Mouse (Mus musculus) forebrain, embryonic 12.5 days (tissue): ENCODE measurements at regions not wholly inside any gene's neighbourhood (a gene's known extent, or its start where the extent isn't known, plus 50 kb on each side); places are given as distances from the start of the nearest gene placed in this dataset.
"Not testable (repeated sequence)": the region's sequence is repeated elsewhere in the genome, so short reads cannot be mapped to it uniquely, and the experiment has no call there.

Experiments
- ATAC-seq: fragments of 200-750 bp; cut with Nextera tagmentation; 2 replicates; pipeline ENCODE4 v1.8.0; 2017; ENCODE audit warnings: moderate TSS enrichment; ENCODE audit not compliant: low FRiP score
- H3K27ac ChIP-seq: fragments of 300-500 bp; sonication (generic); 2 replicates; pipeline ENCODE4 v1.5.1; 2016; ENCODE audit warnings: mild to moderate bottlenecking
- H3K27me3 ChIP-seq: fragments of 300-500 bp; sonication (generic); 2 replicates; pipeline ENCODE4 v1.6.1; 2016; ENCODE audit warnings: mild to moderate bottlenecking
- H3K36me3 ChIP-seq: fragments of 300-500 bp; sonication (generic); replicated peaks from 2 replicates; pipeline ENCODE4 v1.6.1; 2016; ENCODE audit warnings: mild to moderate bottlenecking
- H3K4me1 ChIP-seq: fragments of 300-500 bp; sonication (generic); 2 replicates; pipeline ENCODE4 v1.6.1; 2016
- H3K4me2 ChIP-seq: fragments of 300-500 bp; sonication (generic); 2 replicates; pipeline ENCODE4 v1.6.1; 2016; ENCODE audit warnings: mild to moderate bottlenecking, moderate library complexity
- H3K4me3 ChIP-seq: fragments of 300-500 bp; sonication (generic); replicated peaks from 2 replicates; pipeline ENCODE4 v1.5.1; 2016; ENCODE audit warnings: mild to moderate bottlenecking
- H3K9ac ChIP-seq: fragments of 300-500 bp; sonication (generic); 2 replicates; pipeline ENCODE4 v1.6.1; 2016; ENCODE audit warnings: mild to moderate bottlenecking
- H3K9me3 ChIP-seq: fragments of 300-500 bp; sonication (generic); 2 replicates; pipeline ENCODE4 v1.6.1; 2016
- WGBS: fragments of 180-500 bp; shearing (Covaris S2); methylation state at CpG from one replicate; pipeline ENCODE4 v1.1.7; 2016; 5-methylcytosine and 5-hydroxymethylcytosine counted together

GRCm38 (mm10) chr12:14286676-14287075 lies 134.8 kb upstream of the Fam84a start:
- 87% methylated on average over 1 of the region's 1 CpGs for WGBS

DNA sequence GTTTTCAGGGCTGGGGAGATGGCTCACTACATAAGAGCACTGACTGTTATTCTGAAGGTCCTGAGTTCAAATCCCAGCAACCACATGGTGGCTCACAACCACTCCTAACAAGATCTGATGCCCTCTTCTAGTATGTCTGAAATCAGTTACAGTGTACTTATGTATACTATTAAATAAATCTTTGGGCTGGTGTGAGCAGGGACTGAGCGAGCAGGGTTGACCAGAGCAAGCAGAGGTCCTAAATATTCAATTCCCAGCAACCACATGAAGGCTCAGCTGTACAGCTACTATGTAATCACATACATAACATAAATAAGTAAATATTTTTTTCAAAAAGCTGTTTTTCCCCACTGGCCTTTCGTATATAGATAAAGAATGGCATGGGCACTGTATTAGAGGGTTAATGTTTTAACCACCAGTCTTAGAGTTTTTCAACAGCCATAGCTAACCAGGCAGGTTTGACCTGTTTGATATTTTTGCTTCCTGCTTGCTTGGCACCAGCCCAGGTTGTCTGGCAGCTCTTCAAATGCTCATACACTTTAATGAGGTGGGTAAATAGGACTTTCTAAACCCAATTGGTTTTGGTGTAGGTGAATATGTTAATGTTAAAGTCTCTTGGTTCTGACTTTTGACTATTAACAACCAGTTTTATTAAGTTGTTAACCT lies 134.1 kb upstream of the Fam84a start:
- no peak overlapping the region for H3K9ac ChIP-seq
- no peaks in the 10 kb centered on the region for H3K36me3 ChIP-seq
- 0 out of 2 replicates have a peak, but pooled peaks cover 8% of the 10 kb centered on the region for H3K27me3 ChIP-seq
- WGBS: 85% methylated on average over 2 of the region's 2 CpGs
- H3K4me1 ChIP-seq: peaks cover 9% of the 10 kb centered on the region
- no peaks in the 10 kb centered on the region for H3K9me3 ChIP-seq
- H3K4me2 ChIP-seq: no peak overlapping the region
- no peak overlapping the region for H3K27ac ChIP-seq
- no peak for ATAC-seq
- H3K4me3 ChIP-seq: no peak overlapping the region

More at GRCm38 (mm10) chr12:14286676-14287075, 134.8 kb upstream of the Fam84a start:
- Histone ChIP-seq H3K9ac (no peak overlapping the region), H3K4me2 (no peak overlapping the region), H3K4me1 (peaks cover 9% of the 10 kb centered on the region), H3K9me3 (no peaks in the 10 kb centered on the region), H3K4me3 (no peak overlapping the region), H3K27me3 (0 out of 2 replicates have a peak, but pooled peaks cover 8% of the 10 kb centered on the region), H3K27ac (no peak overlapping the region), H3K36me3 (no peaks in the 10 kb centered on the region)
- no peak for ATAC-seq

GRCm38 (mm10) chr12:14283106-14283692 lies 131.3 kb upstream of the Fam84a start:
- 35% methylated on average over 4 of the region's 4 CpGs for WGBS

DNA sequence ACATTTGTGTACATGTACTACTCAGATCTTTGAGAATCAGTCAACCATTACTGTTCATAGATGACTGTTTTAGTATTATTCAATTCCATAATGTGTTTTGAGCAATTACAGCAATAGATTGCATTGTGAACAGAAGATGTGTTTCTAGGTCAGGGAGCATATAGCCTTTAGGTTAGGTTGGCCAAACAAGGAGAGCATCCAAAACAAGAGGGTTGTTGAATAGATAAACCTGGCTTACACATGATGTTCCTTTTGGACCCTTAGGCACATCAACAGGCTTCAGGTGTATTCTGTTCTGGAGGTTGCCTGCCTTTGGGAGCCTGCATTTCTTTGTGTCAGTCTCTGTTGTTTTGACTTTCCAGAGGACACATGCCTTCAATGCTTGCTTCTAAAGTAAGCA lies 123.4 kb upstream of the Fam84a start:
- Histone ChIP-seq H3K27ac (no peak overlapping the region), H3K4me3 (no peak overlapping the region), H3K36me3 (no peaks in the 10 kb centered on the region), H3K27me3 (no peaks in the 10 kb centered on the region), H3K9me3 (no peaks in the 10 kb centered on the region), H3K4me1 (no peaks in the 10 kb centered on the region), H3K9ac (no peak overlapping the region), H3K4me2 (no peak overlapping the region)
- no peak for ATAC-seq

More at GRCm38 (mm10) chr12:14283106-14283692, 131.3 kb upstream of the Fam84a start:
- Histone ChIP-seq H3K4me2 (no peak overlapping the region), H3K36me3 (no peaks in the 10 kb centered on the region), H3K4me3 (no peak overlapping the region), H3K27ac (no peak overlapping the region), H3K9me3 (no peaks in the 10 kb centered on the region), H3K9ac (no peak overlapping the region), H3K4me1 (peaks cover 9% of the 10 kb centered on the region), H3K27me3 (0 out of 2 replicates have a peak, but pooled peaks cover 8% of the 10 kb centered on the region)
- ATAC-seq: no peak

GRCm38 (mm10) chr12:14274796-14275195 lies 122.9 kb upstream of the Fam84a start:
- WGBS: 94% methylated on average over 5 of the region's 5 CpGs
- no peak overlapping the region for H3K27ac ChIP-seq
- no peak for ATAC-seq

GRCm38 (mm10) chr12:14271216-14271615 lies 119.4 kb upstream of the Fam84a start:
- no peaks in the 10 kb centered on the region for H3K27me3 ChIP-seq
- H3K9me3 ChIP-seq: no peaks in the 10 kb centered on the region
- ATAC-seq: no peak
- no peaks in the 10 kb centered on the region for H3K4me1 ChIP-seq
- H3K4me3 ChIP-seq: no peak overlapping the region
- H3K27ac ChIP-seq: no peak overlapping the region
- no peak overlapping the region for H3K9ac ChIP-seq
- H3K4me2 ChIP-seq: no peak overlapping the region
- no peaks in the 10 kb centered on the region for H3K36me3 ChIP-seq

More at GRCm38 (mm10) chr12:14274796-14275195, 122.9 kb upstream of the Fam84a start:
- no peak overlapping the region for H3K9ac ChIP-seq
- no peaks in the 10 kb centered on the region for H3K27me3 ChIP-seq
- H3K4me3 ChIP-seq: no peak overlapping the region
- H3K4me2 ChIP-seq: no peak overlapping the region
- no peaks in the 10 kb centered on the region for H3K9me3 ChIP-seq
- H3K4me1 ChIP-seq: no peaks in the 10 kb centered on the region
- H3K36me3 ChIP-seq: no peaks in the 10 kb centered on the region

DNA sequence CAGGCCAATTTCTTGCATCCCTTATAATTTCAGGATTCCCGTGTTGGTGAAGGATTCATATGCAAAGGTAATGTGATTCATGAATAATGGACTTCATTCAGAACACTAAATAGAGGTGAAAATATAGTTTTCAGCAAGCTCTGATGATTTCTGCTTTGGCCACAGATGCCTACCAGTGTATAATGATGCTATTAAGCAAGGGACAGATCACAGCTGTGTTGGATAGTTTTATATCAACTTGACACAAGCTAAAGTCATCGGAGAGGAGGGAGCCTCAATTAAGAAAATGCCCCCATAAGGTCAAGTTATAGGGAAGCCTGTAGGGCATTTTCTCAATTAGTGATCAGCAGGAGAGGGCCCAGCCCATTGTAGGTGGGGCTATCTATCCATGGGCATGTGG lies 109.2 kb upstream of the Fam84a start:
- no peak overlapping the region for H3K4me2 ChIP-seq
- no peaks in the 10 kb centered on the region for H3K4me1 ChIP-seq

GRCm38 (mm10) chr12:14260288-14260687 lies 108.4 kb upstream of the Fam84a start:
- Histone ChIP-seq H3K9ac (no peak overlapping the region), H3K4me1 (no peaks in the 10 kb centered on the region), H3K9me3 (no peaks in the 10 kb centered on the region), H3K4me3 (no peak overlapping the region), H3K27me3 (no peaks in the 10 kb centered on the region), H3K27ac (no peak overlapping the region), H3K4me2 (no peak overlapping the region), H3K36me3 (no peaks in the 10 kb centered on the region)
- 56% methylated on average over 4 of the region's 4 CpGs for WGBS
- ATAC-seq: peak; percentile 58; the same call in 1 of the 2 replicates

More for the DNA sequence above, 109.2 kb upstream of the Fam84a start:
- Histone ChIP-seq H3K27me3 (no peaks in the 10 kb centered on the region), H3K27ac (no peak overlapping the region), H3K9ac (no peak overlapping the region), H3K4me3 (no peak overlapping the region), H3K9me3 (no peaks in the 10 kb centered on the region), H3K36me3 (no peaks in the 10 kb centered on the region)
- no peak for ATAC-seq
- 81% methylated on average over 2 of the region's 2 CpGs for WGBS

GRCm38 (mm10) chr12:14253336-14253735 lies 101.5 kb upstream of the Fam84a start:
- Histone ChIP-seq H3K4me2 (no peak overlapping the region), H3K9ac (no peak overlapping the region), H3K36me3 (no peaks in the 10 kb centered on the region), H3K4me3 (no peak overlapping the region), H3K4me1 (no peaks in the 10 kb centered on the region), H3K27ac (no peak overlapping the region), H3K9me3 (no peaks in the 10 kb centered on the region), H3K27me3 (no peaks in the 10 kb centered on the region)
- WGBS: 89% methylated on average over 5 of the region's 5 CpGs
- no peak for ATAC-seq

GRCm38 (mm10) chr12:14250124-14250523 lies 98.3 kb upstream of the Fam84a start:
- WGBS: 91% methylated on average over 4 of the region's 4 CpGs
- Histone ChIP-seq H3K27me3 (no peaks in the 10 kb centered on the region), H3K9ac (no peak overlapping the region), H3K4me1 (no peaks in the 10 kb centered on the region), H3K36me3 (no peaks in the 10 kb centered on the region), H3K9me3 (no peaks in the 10 kb centered on the region), H3K4me3 (no peak overlapping the region), H3K4me2 (no peak overlapping the region), H3K27ac (no peak overlapping the region)
- no peak for ATAC-seq

DNA sequence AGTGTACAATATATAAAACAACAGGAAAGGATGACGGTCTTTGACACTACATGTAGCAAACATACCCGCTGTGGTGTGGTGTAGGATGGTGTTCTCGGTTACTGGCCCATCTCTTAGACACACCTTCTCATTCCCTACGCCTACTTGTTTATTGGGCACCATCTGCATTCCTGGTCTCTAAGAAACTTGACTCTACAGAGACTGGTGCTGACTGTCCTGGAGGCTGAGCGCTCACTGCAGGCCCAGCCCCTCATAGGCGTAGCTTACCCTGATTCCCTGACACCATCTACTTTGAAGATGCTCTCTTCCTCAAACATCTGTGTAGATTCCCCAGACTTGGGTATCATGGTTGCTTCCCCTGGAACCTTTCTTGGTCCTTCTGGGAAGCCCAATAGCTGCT lies 90.9 kb upstream of the Fam84a start:
- ATAC-seq, H3K9ac ChIP-seq, H3K4me3 ChIP-seq, H3K36me3 ChIP-seq, H3K4me2 ChIP-seq, H3K9me3 ChIP-seq, H3K27ac ChIP-seq, H3K4me1 ChIP-seq, H3K27me3 ChIP-seq: not testable (repeated sequence)
- 92% methylated on average over 6 of the region's 6 CpGs for WGBS

DNA sequence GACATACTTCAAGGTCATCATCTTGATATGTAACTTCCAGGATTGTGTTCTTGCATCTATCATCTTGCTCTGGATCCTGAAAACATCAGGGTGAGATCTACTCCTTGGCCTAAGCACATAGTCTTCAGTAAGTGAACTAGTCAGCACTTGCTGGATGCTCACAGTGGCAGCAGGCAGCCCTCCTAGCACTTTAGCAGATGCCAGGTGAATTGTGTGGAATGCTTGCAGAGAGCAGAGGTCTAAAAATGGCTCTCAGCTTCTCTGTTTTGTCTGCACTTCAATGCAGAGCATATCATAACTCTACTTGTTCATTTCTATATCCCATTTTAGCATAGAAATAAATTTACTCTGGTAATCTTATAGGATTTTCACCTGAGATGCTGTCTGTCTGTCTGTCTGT lies 85.8 kb upstream of the Fam84a start:
- Histone ChIP-seq H3K9me3 (no peaks in the 10 kb centered on the region), H3K9ac (no peak overlapping the region), H3K36me3 (no peaks in the 10 kb centered on the region), H3K4me3 (no peak overlapping the region), H3K4me1 (no peaks in the 10 kb centered on the region), H3K4me2 (no peak overlapping the region), H3K27ac (no peak overlapping the region), H3K27me3 (no peaks in the 10 kb centered on the region)
- no peak for ATAC-seq

- H3K4me2 ChIP-seq: no peak overlapping the region
- no peak for ATAC-seq
- no peaks in the 10 kb centered on the region for H3K27me3 ChIP-seq
- H3K27ac ChIP-seq: no peak overlapping the region
- H3K36me3 ChIP-seq: no peaks in the 10 kb centered on the region
- WGBS: 94% methylated on average over 3 of the region's 3 CpGs
- no peak overlapping the region for H3K9ac ChIP-seq
- H3K9me3 ChIP-seq: no peaks in the 10 kb centered on the region
- no peaks in the 10 kb centered on the region for H3K4me1 ChIP-seq
- H3K4me3 ChIP-seq: no peak overlapping the region
Measured at GRCm38 (mm10) chr12:14235351-14235750, 83.5 kb upstream of the Fam84a start.
